Mouse (Mus musculus) inflammation-experienced regulatory T-cells, adult 16 weeks (primary cell): Measurements from ENCODE around the gene Fbxo48. TPM values are rescaled to one million over a fixed set of nuclear protein-coding genes. Genes with fewer than 3 reads are reported as not detected.

Source experiments
- polyA plus RNA-seq: library from polyadenylated mRNA; unstranded; fragments of 100-300 nt; shearing (Covaris generic); gene quantifications from one replicate; pipeline ENCODE4 v1.2.1, GENCODE M21; 2017

The Fbxo48 gene
- 0.63 TPM for polyA plus RNA-seq

GRCm38 (mm10) chr11:16950976-16951760, at the start of gene Fbxo48:
Fbxo48 (plus strand) TSS chr11:16951375.

Other genes with a start within 250 kb of the Fbxo48 start
- 0.15 TPM for gene Egfr, start 199.2 kb upstream of the Fbxo48 start, polyA plus RNA-seq
- 19.2 TPM for gene Cnrip1, start 100.2 kb downstream of the Fbxo48 start, polyA plus RNA-seq
- gene Plek, start 101.0 kb downstream of the Fbxo48 start, polyA plus RNA-seq = 8.3 TPM
- 34.0 TPM for gene Ppp3r1, start 207.9 kb downstream of the Fbxo48 start, polyA plus RNA-seq
- gene Wdr92, start 230.7 kb downstream of the Fbxo48 start, polyA plus RNA-seq = 30.1 TPM